Mouse (Mus musculus) forebrain, embryonic 11.5 days (tissue): ENCODE measurements around the gene Fbxl5. TPM values are rescaled to one million over a fixed set of nuclear protein-coding genes. Genes with fewer than 3 reads are reported as not detected.

Source experiments
- ATAC-seq: fragments of 200-750 bp; cut with Nextera tagmentation; replicated peaks from 2 replicates; pipeline ENCODE4 v1.8.0; 2017; ENCODE audit warnings: moderate TSS enrichment; ENCODE audit not compliant: low FRiP score
- DNase-seq: peaks from one replicate; pipeline ENCODE4 v3.0.0-alpha.2; 2017; ENCODE audit warnings: low spot score
- H3K27ac ChIP-seq: fragments of 300-500 bp; sonication (generic); 2 replicates; pipeline ENCODE4 v1.5.1; 2014; ENCODE audit warnings: low read depth, low read length
- H3K27me3 ChIP-seq: fragments of 300-500 bp; sonication (generic); 2 replicates; pipeline ENCODE4 v1.6.1; 2014; ENCODE audit warnings: mild to moderate bottlenecking, low read length, mixed read lengths; ENCODE audit not compliant: control insufficient read depth, insufficient read depth
- H3K36me3 ChIP-seq: fragments of 300-500 bp; sonication (generic); 2 replicates; pipeline ENCODE4 v1.6.1; 2014; ENCODE audit warnings: mild to moderate bottlenecking, low read length, moderate library complexity, mixed read lengths; ENCODE audit not compliant: control insufficient read depth, insufficient read depth
- H3K4me1 ChIP-seq: fragments of 300-500 bp; sonication (generic); replicated peaks from 2 replicates; pipeline ENCODE4 v1.6.1; 2014; ENCODE audit warnings: low read length, mixed read lengths; ENCODE audit not compliant: control insufficient read depth, insufficient read depth
- H3K4me2 ChIP-seq: fragments of 300-500 bp; sonication (generic); 2 replicates; pipeline ENCODE4 v1.6.1; 2014; ENCODE audit warnings: low read depth, mild to moderate bottlenecking, low read length, moderate library complexity, mixed read lengths; ENCODE audit not compliant: severe bottlenecking
- H3K4me3 ChIP-seq: fragments of 300-500 bp; sonication (generic); 2 replicates; pipeline ENCODE4 v1.5.1; 2014; ENCODE audit warnings: low read depth, low read length
- H3K9ac ChIP-seq: fragments of 300-500 bp; sonication (generic); 2 replicates; pipeline ENCODE4 v1.6.1; 2014; ENCODE audit warnings: low read length
- H3K9me3 ChIP-seq: fragments of 300-500 bp; sonication (generic); 2 replicates; pipeline ENCODE4 v1.6.1; 2016; ENCODE audit warnings: low read length, mixed read lengths; ENCODE audit not compliant: control insufficient read depth
- WGBS: fragments of 180-500 bp; shearing (Covaris S2); extraction: QIAGEN DNeasy Blood & Tissue Kit; methylation state at CpG from one replicate; pipeline ENCODE4 v1.1.7; 2014; 5-methylcytosine and 5-hydroxymethylcytosine counted together
- polyA plus RNA-seq: library from polyadenylated mRNA; unstranded; fragments of >200 nt; fragmentation: Nextera tagmentation; extraction: Ambion mirVana; gene quantifications from 2 replicates; pipeline ENCODE4 v1.2.1, GENCODE M21; 2014

The Fbxl5 gene
- polyA plus RNA-seq, 1 experiment from 2014 or later: 69.1 TPM

DNA sequence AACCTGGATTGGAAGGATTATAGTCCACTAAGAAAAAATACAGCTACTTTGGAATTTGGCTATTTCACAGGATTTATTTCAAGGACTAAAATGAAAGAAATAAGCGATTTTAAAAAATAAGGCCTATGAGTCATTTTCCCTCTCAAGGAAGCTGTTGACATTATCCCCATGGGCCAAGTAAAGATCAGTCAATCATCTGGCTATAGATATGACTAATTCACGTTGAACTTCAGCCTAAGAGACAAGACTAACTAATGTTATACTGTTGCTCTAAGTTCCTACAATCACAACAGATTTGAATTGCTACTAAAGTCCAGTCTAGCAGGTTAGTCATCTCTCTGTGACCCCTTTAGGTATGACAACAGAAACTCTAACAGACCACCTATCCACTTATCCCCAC is 37.4 kb downstream of the Fbxl5 start:
- Histone ChIP-seq H3K4me3 (no peak overlapping the region), H3K27me3 (no peaks in the 10 kb centered on the region), H3K9ac (no peak overlapping the region), H3K4me1 (peaks cover 4% of the 10 kb centered on the region; the same call in 1 of the 2 replicates), H3K27ac (no peak overlapping the region), H3K9me3 (no peaks in the 10 kb centered on the region), H3K4me2 (no peak overlapping the region), H3K36me3 (no peaks in the 10 kb centered on the region)
- DNase-seq (no peak), ATAC-seq (no peak)
- WGBS: 94% methylated on average over 2 of the region's 2 CpGs

DNA sequence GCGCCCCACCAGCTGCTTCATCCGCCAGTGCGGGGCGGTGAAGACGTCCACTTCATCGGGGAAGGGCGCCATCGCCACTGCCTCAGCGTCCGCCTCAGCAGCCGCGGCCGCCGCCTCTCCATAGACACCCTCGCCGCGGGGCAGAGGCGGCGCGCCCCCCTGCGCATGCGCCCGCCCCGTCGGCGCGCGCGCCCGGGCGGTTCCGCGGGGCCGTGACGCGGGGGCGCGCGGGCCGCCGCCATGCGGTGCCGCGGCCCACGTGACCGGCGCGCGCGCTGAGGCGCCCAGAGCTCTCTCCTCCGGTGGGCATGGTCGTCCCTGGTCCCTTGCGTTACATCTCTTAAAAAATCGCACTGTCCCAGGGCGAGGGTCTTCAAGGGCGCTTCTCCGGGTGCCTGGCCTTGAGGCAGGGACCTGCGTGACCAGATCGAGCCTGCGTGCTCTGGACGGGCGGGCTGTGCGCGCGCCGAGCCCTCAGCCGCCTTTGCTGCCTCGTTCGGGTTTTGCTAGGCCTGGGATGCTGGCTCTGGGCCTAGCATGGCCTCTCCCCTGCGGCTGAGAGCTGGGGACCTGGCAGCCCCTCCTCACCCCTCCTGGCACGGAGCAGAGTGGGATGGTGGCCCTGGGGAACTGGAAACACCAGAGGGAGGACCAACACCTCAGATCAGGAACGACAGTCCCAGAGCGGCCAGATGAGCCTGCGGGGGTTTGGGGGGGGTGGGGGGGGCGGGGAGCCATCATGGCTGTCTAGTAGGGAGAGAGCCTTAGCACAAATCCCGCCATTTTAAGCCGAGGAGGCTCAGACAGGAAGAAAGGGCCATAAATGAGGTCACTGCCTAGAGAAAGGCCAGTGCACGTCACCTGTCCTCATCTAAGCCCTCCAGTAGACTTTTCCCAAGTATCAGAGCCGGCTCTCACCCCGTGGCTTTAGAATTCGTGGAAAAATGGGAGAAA is 39.2 kb downstream of the Fbxl5 start:
- Histone ChIP-seq H3K4me1 (peaks cover 4% of the 10 kb centered on the region; the same call in 1 of the 2 replicates), H3K36me3 (no peaks in the 10 kb centered on the region), H3K4me3 (peak overlapping the region; percentile 92), H3K27me3 (no peaks in the 10 kb centered on the region), H3K9me3 (no peaks in the 10 kb centered on the region), H3K4me2 (peak overlapping the region; percentile 75), H3K9ac (peak overlapping the region; percentile 96), H3K27ac (peak overlapping the region; percentile 89)
- ATAC-seq (peak; percentile 93), DNase-seq (peak; percentile 88)
- 4% methylated on average over 79 of the region's 82 CpGs for WGBS

DNA sequence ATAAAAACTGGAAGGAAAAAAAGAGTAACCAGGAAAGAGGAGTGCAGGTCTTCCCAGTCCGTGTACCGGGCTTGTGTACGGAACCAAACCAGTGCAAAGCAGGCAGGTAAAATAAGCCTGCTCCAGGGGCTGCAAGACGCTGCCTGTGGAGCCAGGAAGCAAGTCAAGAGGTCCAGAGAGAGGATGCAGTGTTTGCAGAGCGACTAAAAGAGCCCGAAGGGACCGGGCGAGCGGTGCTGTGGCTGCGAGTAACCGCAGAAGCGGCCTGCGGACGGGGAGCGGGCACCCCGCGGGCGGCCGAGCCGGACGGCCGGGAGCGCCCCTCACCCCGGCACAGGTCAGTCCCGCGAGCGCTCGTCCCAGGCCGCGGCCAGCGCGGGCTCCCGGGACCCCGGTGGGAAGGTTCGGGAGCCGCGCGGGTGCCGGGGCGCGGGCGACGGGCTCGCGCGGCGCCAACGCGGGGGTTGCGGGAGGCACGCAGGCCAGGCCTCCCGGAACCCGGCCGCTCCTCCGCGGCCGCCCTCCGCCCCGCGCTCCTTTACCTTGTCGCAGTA is 39.9 kb downstream of the Fbxl5 start:
- Histone ChIP-seq H3K36me3 (no peaks in the 10 kb centered on the region), H3K4me3 (peak overlapping the region; percentile 92), H3K4me2 (peak overlapping the region; percentile 54), H3K9ac (peak overlapping the region; percentile 96), H3K27ac (peak overlapping the region; percentile 87), H3K27me3 (no peaks in the 10 kb centered on the region), H3K4me1 (peaks cover 4% of the 10 kb centered on the region; the same call in 1 of the 2 replicates), H3K9me3 (no peaks in the 10 kb centered on the region)
- DNase-seq: no peak
- WGBS: 0% methylated on average over 33 of the region's 61 CpGs
- peak; percentile 76 for ATAC-seq

DNA sequence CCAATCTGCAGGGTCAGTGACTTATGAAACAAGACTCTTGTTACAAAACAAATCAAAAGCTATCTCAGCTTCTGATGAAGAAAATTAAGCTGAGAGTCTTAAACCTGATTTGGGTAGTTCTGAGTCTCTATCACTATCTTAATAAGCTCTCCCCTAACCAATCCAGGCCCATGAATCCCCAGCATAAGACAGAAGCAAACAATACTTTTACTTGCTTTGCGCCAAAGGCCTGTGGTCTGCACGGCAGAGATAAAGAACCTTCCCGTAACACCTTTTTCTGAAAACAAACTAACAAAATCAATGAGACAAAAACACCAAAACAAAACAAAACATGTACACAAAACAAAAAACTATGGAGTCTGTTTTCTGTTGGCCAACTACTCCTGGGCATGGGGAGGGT is 42.9 kb downstream of the Fbxl5 start:
- no peak overlapping the region for H3K9ac ChIP-seq
- no peak overlapping the region for H3K4me3 ChIP-seq
- 91% methylated on average over 3 of the region's 3 CpGs for WGBS

DNA sequence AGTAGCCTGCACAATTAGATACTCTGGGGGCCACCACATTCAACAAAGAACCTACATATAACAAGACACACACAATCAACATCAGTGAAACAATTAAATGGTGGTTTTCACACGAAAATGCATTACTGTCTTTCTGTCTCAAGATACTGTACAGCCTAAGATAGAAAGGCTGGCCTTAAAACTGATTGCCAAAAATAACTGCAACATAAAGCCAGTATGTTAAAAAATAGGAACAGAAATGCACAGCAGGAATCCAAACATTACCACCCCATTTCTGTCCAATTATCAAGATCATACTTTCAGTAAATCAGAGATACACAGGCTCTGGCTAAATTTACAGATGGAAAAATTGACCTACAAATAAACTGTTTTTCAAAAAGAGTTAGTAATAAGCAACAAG is 44.4 kb downstream of the Fbxl5 start:
- H3K9ac ChIP-seq: no peak overlapping the region
- H3K4me2 ChIP-seq: no peak overlapping the region
- DNase-seq: no peak
- no peaks in the 10 kb centered on the region; the same call in 1 of the 2 replicates for H3K4me1 ChIP-seq
- no peaks in the 10 kb centered on the region for H3K9me3 ChIP-seq
- H3K27ac ChIP-seq: no peak overlapping the region
- no peak for ATAC-seq
- no peaks in the 10 kb centered on the region for H3K27me3 ChIP-seq
- no peaks in the 10 kb centered on the region for H3K36me3 ChIP-seq
- no peak overlapping the region for H3K4me3 ChIP-seq
- WGBS: 73% methylated on average over 1 of the region's 1 CpGs

More for the DNA sequence above, 42.9 kb downstream of the Fbxl5 start:
- no peak for ATAC-seq
- Histone ChIP-seq H3K36me3 (no peaks in the 10 kb centered on the region), H3K4me2 (no peak overlapping the region), H3K27ac (no peak overlapping the region), H3K9me3 (no peaks in the 10 kb centered on the region), H3K4me1 (peaks cover 4% of the 10 kb centered on the region; the same call in 1 of the 2 replicates), H3K27me3 (no peaks in the 10 kb centered on the region)
- no peak for DNase-seq

DNA sequence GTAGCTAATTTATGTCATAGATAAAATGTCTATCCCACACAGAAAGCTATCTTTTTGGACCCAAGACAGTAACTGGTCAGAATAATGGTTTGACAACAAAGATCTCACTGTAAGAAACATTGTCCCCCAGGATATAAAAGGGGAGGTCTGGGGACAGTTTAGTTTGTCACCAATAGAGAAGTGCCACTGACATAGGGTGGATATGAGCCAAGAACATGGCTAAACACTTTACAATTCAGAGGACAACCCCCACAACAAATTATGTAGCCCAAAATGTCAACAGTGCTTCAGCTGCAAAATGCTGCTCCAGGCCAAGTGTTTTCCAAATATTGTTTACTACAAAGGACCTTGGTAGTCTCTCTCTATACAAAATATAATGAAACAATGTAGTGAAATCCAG is 45.0 kb downstream of the Fbxl5 start:
- no peaks in the 10 kb centered on the region for H3K36me3 ChIP-seq
- H3K27ac ChIP-seq: no peak overlapping the region
- no peaks in the 10 kb centered on the region; the same call in 1 of the 2 replicates for H3K4me1 ChIP-seq
- DNase-seq: no peak
- no peak overlapping the region for H3K4me2 ChIP-seq
- no peak overlapping the region for H3K4me3 ChIP-seq
- no peaks in the 10 kb centered on the region for H3K9me3 ChIP-seq
- no peak for ATAC-seq
- no peak overlapping the region for H3K9ac ChIP-seq
- no peaks in the 10 kb centered on the region for H3K27me3 ChIP-seq

DNA sequence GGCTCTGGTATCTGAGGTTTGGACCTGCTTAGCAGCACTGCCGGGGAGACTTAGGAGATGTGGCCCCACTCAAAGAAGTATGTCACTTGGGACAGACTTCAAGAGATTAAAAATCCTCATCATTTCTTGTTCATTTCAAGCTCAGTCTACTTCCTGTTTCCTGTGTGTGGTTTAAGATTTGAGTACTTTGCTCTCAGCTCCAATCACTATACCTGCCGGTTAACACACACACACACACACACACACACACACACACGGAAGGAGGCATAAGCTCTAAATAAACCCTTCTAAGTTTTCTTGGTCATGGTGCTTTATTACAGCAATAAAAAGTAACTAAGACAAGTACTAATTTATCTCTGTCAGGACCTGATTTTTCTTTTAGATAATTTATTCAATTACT is 49.9 kb downstream of the Fbxl5 start:
- Histone ChIP-seq H3K9ac (no peak overlapping the region), H3K4me1 (no peaks in the 10 kb centered on the region), H3K4me2 (no peak overlapping the region), H3K27me3 (no peaks in the 10 kb centered on the region), H3K27ac (no peak overlapping the region), H3K4me3 (no peak overlapping the region), H3K9me3 (no peaks in the 10 kb centered on the region), H3K36me3 (no peaks in the 10 kb centered on the region; the same call in 1 of the 2 replicates)
- ATAC-seq (no peak), DNase-seq (no peak)
- WGBS: 95% methylated on average over 3 of the region's 3 CpGs

DNA sequence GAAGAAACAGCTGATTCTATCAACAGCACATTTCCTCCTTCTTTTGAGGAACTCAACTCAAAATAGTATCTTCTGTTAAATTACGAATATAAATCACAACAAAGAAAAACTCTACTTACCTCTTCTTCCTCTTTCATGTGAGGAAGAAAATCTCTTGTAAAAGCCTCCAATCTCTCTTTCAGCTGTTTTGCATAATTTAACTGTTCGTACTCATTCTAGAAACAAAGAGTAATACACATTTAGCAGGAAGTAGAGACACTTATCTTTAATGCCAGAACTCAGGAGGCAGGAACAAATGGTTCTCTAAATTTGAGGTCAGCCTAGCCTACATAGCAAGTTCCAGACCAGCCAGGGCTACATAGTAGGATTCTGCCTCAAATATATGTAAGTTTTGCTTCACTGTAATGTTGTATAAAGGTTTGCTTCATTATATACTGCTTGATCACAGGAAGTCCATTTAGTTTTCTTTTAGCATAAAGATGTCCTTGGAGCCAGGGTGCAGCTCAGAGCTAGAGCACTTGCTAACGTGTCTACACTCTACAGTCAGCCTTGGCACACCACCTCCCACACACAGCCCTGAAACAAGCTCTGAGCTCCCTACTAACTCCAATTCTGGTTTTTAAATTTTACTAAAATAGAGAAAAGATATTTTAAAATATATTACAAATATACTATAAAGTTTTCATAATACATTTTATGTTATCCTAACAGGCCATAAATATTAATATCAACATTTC is 50.7 kb downstream of the Fbxl5 start:
- 93% methylated on average over 3 of the region's 3 CpGs for WGBS
- no peak for DNase-seq

More for the DNA sequence above, 50.7 kb downstream of the Fbxl5 start:
- no peaks in the 10 kb centered on the region for H3K27me3 ChIP-seq
- H3K9me3 ChIP-seq: no peaks in the 10 kb centered on the region
- no peak overlapping the region for H3K4me2 ChIP-seq
- H3K9ac ChIP-seq: no peak overlapping the region
- H3K27ac ChIP-seq: no peak overlapping the region
- no peaks in the 10 kb centered on the region; the same call in 1 of the 2 replicates for H3K36me3 ChIP-seq
- H3K4me1 ChIP-seq: no peaks in the 10 kb centered on the region
- ATAC-seq: no peak
- no peak overlapping the region for H3K4me3 ChIP-seq
